18 mouse cellular contexts compared by ENCODE assay signal in genomic region chr13:59682629-59683028, GRCm38 (mm10). TPM values are rescaled to one million over a fixed set of nuclear protein-coding genes. Genes with fewer than 3 reads are reported as not detected.
DNase-seq lines count a peak whose midpoint lies in the region; ATAC-seq and TF ChIP-seq lines count a peak whose summit lies in the region.
"Had no signal": no experiment of that assay in that cellular context is flagged by ENCODE, and none has a peak within 500 bp of the region (broad histone marks: within the 10 kb centered on the region; RNA-seq: fewer than 3 reads in every experiment).

No protein-coding gene starts in this region.

- H3K4me1 ChIP-seq in hindbrain, embryonic 11.5 days (replicated peaks; ENCODE audit: control insufficient read depth, insufficient read depth, low read length): no peaks in the 10 kb centered on the region
- H3K4me1 ChIP-seq in hindbrain, embryonic 12.5 days: no peaks in the 10 kb centered on the region
- H3K4me1 ChIP-seq in E14TG2a.4 (replicated peaks; ENCODE audit: low read depth, low read length): peaks cover 55% of the 10 kb centered on the region
- H3K4me1 ChIP-seq in liver, embryonic 13.5 days (replicated peaks): peaks cover 30% of the 10 kb centered on the region
- H3K4me1 ChIP-seq: limb, embryonic 13.5 days; midbrain, embryonic 13.5 days; neural tube, embryonic 15.5 days had no signal

- intact Hi-C loops in gastrocnemius, adult 2 months (cut with DNase I): no loop called here

- no peaks in the 10 kb centered on the region for H3K9me3 ChIP-seq in hindbrain, embryonic 11.5 days (ENCODE audit: control insufficient read depth, low read length)
- no peaks in the 10 kb centered on the region for H3K9me3 ChIP-seq in hindbrain, embryonic 12.5 days (replicated peaks)
- no peaks in the 10 kb centered on the region for H3K9me3 ChIP-seq in E14TG2a.4 (ENCODE audit: low read length)
- H3K9me3 ChIP-seq in liver, embryonic 13.5 days (replicated peaks): no peaks in the 10 kb centered on the region
- H3K9me3 ChIP-seq: limb, embryonic 13.5 days; midbrain, embryonic 13.5 days; neural tube, embryonic 15.5 days had no signal

- DNase-seq in hindbrain, embryonic 11.5 days (ENCODE audit: low spot score): peak; percentile 25
- peak; percentile 59 for DNase-seq in c-Kit-positive CD71-positive TER-119-positive erythroid progenitor cells, embryonic 14.5 days (ENCODE audit: low spot score)
- DNase-seq in liver, embryonic 13.5 days: no peak
- no peak for DNase-seq in cerebellum, adult 9-10 months
- no peak for DNase-seq in gastrocnemius, adult 2 months
- DNase-seq in layer of hippocampus, adult 9-11 months: no peak
- DNase-seq: cerebellum, postnatal 14 days had no signal

- TF ChIP-seq CTCF in E14TG2a.4 (conservative IDR thresholded peaks at IDR 0.05; ENCODE audit: low read length): no peak
- TF ChIP-seq CTCF in gastrocnemius, adult 2 months (IDR thresholded peaks at IDR 0.05): no peak

- no peak overlapping the region for H3K9ac ChIP-seq in hindbrain, embryonic 11.5 days (ENCODE audit: low read depth, low read length)
- H3K9ac ChIP-seq in hindbrain, embryonic 12.5 days: no peak overlapping the region
- H3K9ac ChIP-seq in liver, embryonic 13.5 days: no peak overlapping the region
- H3K9ac ChIP-seq: hindbrain, embryonic 14.5 days; limb, embryonic 13.5 days; midbrain, embryonic 13.5 days; neural tube, embryonic 15.5 days had no signal

- H3K4me3 ChIP-seq in hindbrain, embryonic 11.5 days (ENCODE audit: low read depth, low read length): no peak overlapping the region
- no peak overlapping the region for H3K4me3 ChIP-seq in hindbrain, embryonic 12.5 days
- H3K4me3 ChIP-seq in E14TG2a.4 (replicated peaks; ENCODE audit: low read length): peak overlapping the region; percentile 52; the same call in 1 of the 2 replicates
- no peak overlapping the region for H3K4me3 ChIP-seq in liver, embryonic 13.5 days (replicated peaks)
- H3K4me3 ChIP-seq in gastrocnemius, adult 2 months: no peak overlapping the region
- H3K4me3 ChIP-seq: limb, embryonic 13.5 days; midbrain, embryonic 13.5 days; neural tube, embryonic 15.5 days had no signal

- no peak overlapping the region for H3K4me2 ChIP-seq in hindbrain, embryonic 11.5 days (replicated peaks; ENCODE audit: low read depth, low read length)
- H3K4me2 ChIP-seq in hindbrain, embryonic 12.5 days (replicated peaks): no peak overlapping the region
- H3K4me2 ChIP-seq in liver, embryonic 13.5 days: 0 out of 2 replicates have a peak overlapping the region, but pooled peaks have one; percentile 19
- H3K4me2 ChIP-seq: hindbrain, embryonic 14.5 days; limb, embryonic 13.5 days; midbrain, embryonic 13.5 days; neural tube, embryonic 15.5 days had no signal

- no peak for ATAC-seq in hindbrain, embryonic 11.5 days (ENCODE audit: low FRiP score)
- no peak for ATAC-seq in hindbrain, embryonic 12.5 days (ENCODE audit: low FRiP score)
- ATAC-seq in liver, embryonic 13.5 days (ENCODE audit: low read depth): peak; percentile 74
- ATAC-seq: midbrain, embryonic 13.5 days had no signal

- no peaks in the 10 kb centered on the region for H3K36me3 ChIP-seq in hindbrain, embryonic 11.5 days (ENCODE audit: control insufficient read depth, insufficient read depth, low read length)
- no peaks in the 10 kb centered on the region for H3K36me3 ChIP-seq in hindbrain, embryonic 12.5 days
- H3K36me3 ChIP-seq in E14TG2a.4 (ENCODE audit: insufficient read depth, low read length): no peaks in the 10 kb centered on the region
- H3K36me3 ChIP-seq in liver, embryonic 13.5 days: no peaks in the 10 kb centered on the region
- H3K36me3 ChIP-seq: limb, embryonic 13.5 days; midbrain, embryonic 13.5 days; neural tube, embryonic 15.5 days had no signal

- 36% methylated on average over 7 of the region's 7 CpGs for WGBS in hindbrain, embryonic 11.5 days
- 37% methylated on average over 7 of the region's 7 CpGs for WGBS in hindbrain, embryonic 12.5 days
- 9% methylated on average over 7 of the region's 7 CpGs for WGBS in liver, embryonic 13.5 days (ENCODE audit: insufficient replicate concordance)

- no peaks in the 10 kb centered on the region for H3K27me3 ChIP-seq in hindbrain, embryonic 11.5 days (ENCODE audit: control insufficient read depth, insufficient read depth, low read length)
- no peaks in the 10 kb centered on the region for H3K27me3 ChIP-seq in hindbrain, embryonic 12.5 days
- no peaks in the 10 kb centered on the region for H3K27me3 ChIP-seq in E14TG2a.4 (ENCODE audit: insufficient read depth, low read length)
- peaks cover 2% of the 10 kb centered on the region; the same call in 1 of the 2 replicates for H3K27me3 ChIP-seq in liver, embryonic 13.5 days
- H3K27me3 ChIP-seq: limb, embryonic 13.5 days; midbrain, embryonic 13.5 days; neural tube, embryonic 15.5 days had no signal

- no peak overlapping the region for H3K27ac ChIP-seq in hindbrain, embryonic 11.5 days (ENCODE audit: low read depth, low read length)
- no peak overlapping the region for H3K27ac ChIP-seq in hindbrain, embryonic 12.5 days
- H3K27ac ChIP-seq in liver, embryonic 13.5 days: no peak overlapping the region
- H3K27ac ChIP-seq in gastrocnemius, adult 2 months: no peak overlapping the region
- H3K27ac ChIP-seq: hindbrain, embryonic 14.5 days; limb, embryonic 13.5 days; midbrain, embryonic 13.5 days; neural tube, embryonic 15.5 days had no signal

RNA-seq across cellular contexts. Expression of gene Golm1, which starts 7.0 kb away (rescaled TPM):
- 135 and 147 TPM in 2 replicates for polyA plus RNA-seq in hindbrain, embryonic 11.5 days (2014; fragmentation: Nextera tagmentation; extraction: Ambion mirVana)
- polyA plus RNA-seq in hindbrain, embryonic 12.5 days (2016; fragmentation: Nextera tagmentation; extraction: Ambion mirVana): 91.3 and 93.3 TPM in 2 replicates
- polyA plus RNA-seq in liver, embryonic 13.5 days (2015; fragmentation: Nextera tagmentation; extraction: Ambion mirVana): 47.0 and 57.9 TPM in 2 replicates
- total RNA-seq in gastrocnemius, adult 2 months (2021): 10 to 100 TPM in 1 of 2 experiments, 1 to 10 TPM in 1; 4.5 to 11.5 TPM

RNA-seq across cellular contexts. Expression of gene 4921517D22Rik, which starts 11.3 kb away (rescaled TPM):
- not detected in 2 replicates for polyA plus RNA-seq in hindbrain, embryonic 11.5 days (2014; fragmentation: Nextera tagmentation; extraction: Ambion mirVana)
- polyA plus RNA-seq in hindbrain, embryonic 12.5 days (2016; fragmentation: Nextera tagmentation; extraction: Ambion mirVana): not detected in 2 replicates
- polyA plus RNA-seq in liver, embryonic 13.5 days (2015; fragmentation: Nextera tagmentation; extraction: Ambion mirVana): not detected in 2 replicates
- not detected for total RNA-seq in gastrocnemius, adult 2 months (2021)
- total RNA-seq: adrenal gland, postnatal 4 days; ES-E14; layer of hippocampus, adult 18-20 months had no signal
- polyA plus RNA-seq: forebrain, embryonic 11.5 days; hindbrain, embryonic 14.5 days; limb, embryonic 13.5 days; midbrain, embryonic 13.5 days; neural tube, embryonic 15.5 days; stomach, embryonic 16.5 days had no signal

RNA-seq across cellular contexts. Expression of gene Spata31d1a, which starts 27.5 kb away (rescaled TPM):
- 0.03 TPM in 1 of 2 replicates, not detected in the other for polyA plus RNA-seq in hindbrain, embryonic 11.5 days (2014; fragmentation: Nextera tagmentation; extraction: Ambion mirVana)
- 0.04 TPM in 1 of 2 replicates, not detected in the other for polyA plus RNA-seq in hindbrain, embryonic 12.5 days (2016; fragmentation: Nextera tagmentation; extraction: Ambion mirVana)
- 0.03 TPM in 1 of 2 replicates, not detected in the other for polyA plus RNA-seq in liver, embryonic 13.5 days (2015; fragmentation: Nextera tagmentation; extraction: Ambion mirVana)
- not detected for total RNA-seq in gastrocnemius, adult 2 months (2021)
- total RNA-seq: adrenal gland, postnatal 4 days had no signal
- polyA plus RNA-seq: forebrain, embryonic 11.5 days; limb, embryonic 13.5 days; stomach, embryonic 16.5 days had no signal

RNA-seq across cellular contexts. Expression of gene Spata31d1b, which starts 29.5 kb away (rescaled TPM):
- not detected in 2 replicates for polyA plus RNA-seq in hindbrain, embryonic 11.5 days (2014; fragmentation: Nextera tagmentation; extraction: Ambion mirVana)
- not detected in 2 replicates for polyA plus RNA-seq in hindbrain, embryonic 12.5 days (2016; fragmentation: Nextera tagmentation; extraction: Ambion mirVana)
- polyA plus RNA-seq in liver, embryonic 13.5 days (2015; fragmentation: Nextera tagmentation; extraction: Ambion mirVana): not detected in 2 replicates
- total RNA-seq in gastrocnemius, adult 2 months (2021): not detected
- total RNA-seq: adrenal gland, postnatal 4 days; layer of hippocampus, adult 18-20 months had no signal
- polyA plus RNA-seq: forebrain, embryonic 11.5 days; hindbrain, embryonic 14.5 days; limb, embryonic 13.5 days; midbrain, embryonic 13.5 days; neural tube, embryonic 15.5 days; stomach, embryonic 16.5 days had no signal

RNA-seq across cellular contexts. Expression of gene Spata31d1d, which starts 48.9 kb away (rescaled TPM):
- polyA plus RNA-seq in hindbrain, embryonic 11.5 days (2014; fragmentation: Nextera tagmentation; extraction: Ambion mirVana): not detected in 2 replicates
- polyA plus RNA-seq in hindbrain, embryonic 12.5 days (2016; fragmentation: Nextera tagmentation; extraction: Ambion mirVana): not detected in 2 replicates
- not detected in 2 replicates for polyA plus RNA-seq in liver, embryonic 13.5 days (2015; fragmentation: Nextera tagmentation; extraction: Ambion mirVana)
- not detected for total RNA-seq in gastrocnemius, adult 2 months (2021)
- total RNA-seq: adrenal gland, postnatal 4 days; layer of hippocampus, adult 18-20 months had no signal
- polyA plus RNA-seq: forebrain, embryonic 11.5 days; limb, embryonic 13.5 days; midbrain, embryonic 13.5 days; neural tube, embryonic 15.5 days; stomach, embryonic 16.5 days had no signal

Comparison
In these comparisons a context has a peak if more than half of its experiments do, and no peak if none do; other contexts are left out.
1. DNase-seq: peak in hindbrain, embryonic 11.5 days (single experiment) and c-Kit-positive CD71-positive TER-119-positive erythroid progenitor cells, embryonic 14.5 days (single experiment); none in liver, embryonic 13.5 days (single experiment), cerebellum, adult 9-10 months (single experiment), gastrocnemius, adult 2 months (single experiment) and layer of hippocampus, adult 9-11 months (single experiment).